Mouse (Mus musculus) ES-E14 (cell line): ENCODE data around the gene Sympk. TPM values are rescaled to one million over a fixed set of nuclear protein-coding genes. Genes with fewer than 3 reads are reported as not detected.

Experiments used
- DNase-seq: peaks from one replicate; pipeline ENCODE4 v3.0.0-alpha.2; 2013; ENCODE audit warnings: low read depth, low spot score
- H3K27ac ChIP-seq: 2 replicates; pipeline ENCODE4 v1.5.1; 2012; ENCODE audit warnings: low read depth, mild to moderate bottlenecking, low read length, moderate library complexity, mixed read lengths; ENCODE audit not compliant: poor library complexity, insufficient read depth, severe bottlenecking
- H3K36me3 ChIP-seq: 2 replicates; pipeline ENCODE4 v1.6.1; 2012; ENCODE audit warnings: mild to moderate bottlenecking, low read length, moderate library complexity, mixed read lengths; ENCODE audit not compliant: control insufficient read depth, poor library complexity, insufficient read depth, severe bottlenecking
- H3K4me1 ChIP-seq, 2 experiments: fragments of 150-350 bp in 1 of 2; sonication (generic) in 1 of 2; 2 replicates each; pipeline ENCODE4 v1.6.1; 2012; ENCODE audit warnings: low read length in 2 of 2, mild to moderate bottlenecking in 1 of 2, mixed read lengths in 1 of 2; ENCODE audit not compliant: control insufficient read depth in 2 of 2, insufficient read depth in 2 of 2, poor library complexity in 1 of 2
- H3K4me3 ChIP-seq, 2 experiments: fragments of 150-350 bp in 1 of 2; sonication (generic) in 1 of 2; 2 replicates each; pipeline ENCODE4 v1.5.1; 2012; ENCODE audit warnings: low read length in 2 of 2, low read depth in 1 of 2, mild to moderate bottlenecking in 1 of 2, mixed read lengths in 1 of 2; ENCODE audit not compliant: insufficient read depth in 1 of 2, poor library complexity in 1 of 2, severe bottlenecking in 1 of 2
- H3K9ac ChIP-seq: 2 replicates; pipeline ENCODE4 v1.6.1; 2012; ENCODE audit warnings: low read depth, mild to moderate bottlenecking, low read length, mixed read lengths; ENCODE audit not compliant: poor library complexity, insufficient read depth, severe bottlenecking
- H3K9me3 ChIP-seq: fragments of 150-350 bp; sonication (generic); 2 replicates; pipeline ENCODE4 v1.6.1; 2012; ENCODE audit warnings: low read depth, mild to moderate bottlenecking, low read length; ENCODE audit not compliant: control insufficient read depth, insufficient read depth
- CHD2 ChIP-seq: IDR thresholded peaks from 2 replicates; pipeline ENCODE4 v1.6.1; 2014; ENCODE audit warnings: mild to moderate bottlenecking, low read depth, low read length, inconsistent platforms
- HCFC1 ChIP-seq: IDR thresholded peaks from 2 replicates; pipeline ENCODE4 v1.6.1; 2012; ENCODE audit warnings: low read length, inconsistent platforms, borderline replicate concordance; ENCODE audit not compliant: insufficient read depth
- MAFK ChIP-seq: IDR thresholded peaks from 2 replicates; pipeline ENCODE4 v1.6.1; 2014; ENCODE audit warnings: mild to moderate bottlenecking, low read depth, low read length, inconsistent platforms; ENCODE audit not compliant: insufficient read depth
- ZC3H11A ChIP-seq: IDR thresholded peaks from 2 replicates; pipeline ENCODE4 v1.6.1; 2012; ENCODE audit warnings: low read depth, mild to moderate bottlenecking, inconsistent platforms, low read length, borderline replicate concordance
- ZNF384 ChIP-seq: IDR thresholded peaks from 2 replicates; pipeline ENCODE4 v1.6.1; 2012; ENCODE audit warnings: low read depth, low read length, inconsistent platforms
- in situ Hi-C, 2 experiments: fragments of 600-800 bp; cut with MboI; formaldehyde crosslinking; loops; one replicate each; pipeline ENCODE4 v1.15.1; 2025; ENCODE audit warnings: low sequenced_read_pairs in 2 of 2, inconsistent platforms in 1 of 2; ENCODE audit not compliant: unreplicated experiment in 2 of 2
- total RNA-seq: library from RNA; depleted of rRNA; stranded (reverse); fragments of 300-350 nt; gene quantifications from 2 replicates; pipeline ENCODE4 v1.2.3, GENCODE M21; 2012

Sympk gene
- total RNA-seq, 1 experiment, result 91.5 TPM

GRCm38 (mm10) chr7:19049252-19049651, 25.1 kb downstream of the Sympk start:
- no peak overlapping the region for H3K4me3 ChIP-seq
- no peak overlapping the region for H3K9ac ChIP-seq
- DNase-seq, result no peak
- in situ Hi-C loops, result no loop called here
- no peaks in the 10 kb centered on the region for H3K9me3 ChIP-seq
- H3K36me3 ChIP-seq, result peaks cover 71% of the 10 kb centered on the region
- no peak for TF ChIP-seq CHD2
- TF ChIP-seq ZC3H11A, result no peak
- no peak for TF ChIP-seq MAFK
- TF ChIP-seq HCFC1, result no peak
- no peak for TF ChIP-seq ZNF384
- peaks cover 0 to 6% of the 10 kb centered on the region in 2 experiments; a peak in 1 of 4 replicates for H3K4me1 ChIP-seq
- H3K27ac ChIP-seq, result no peak overlapping the region

GRCm38 (mm10) chr7:19050172-19050571, 26.0 kb downstream of the Sympk start:
- Histone ChIP-seq H3K4me1 (peaks cover 0 to 8% of the 10 kb centered on the region in 2 experiments; a peak in 1 of 4 replicates), H3K9ac (no peak overlapping the region), H3K36me3 (peaks cover 65% of the 10 kb centered on the region), H3K27ac (no peak overlapping the region), H3K9me3 (no peaks in the 10 kb centered on the region), H3K4me3 (no peak overlapping the region)
- DNase-seq, result no peak
- TF ChIP-seq CHD2 (no peak), MAFK (no peak), ZNF384 (no peak), HCFC1 (no peak), ZC3H11A (no peak)
- in situ Hi-C loops, result no loop called here

- TF ChIP-seq CHD2 (no peak), ZC3H11A (no peak), MAFK (no peak), ZNF384 (no peak), HCFC1 (no peak)
- in situ Hi-C loops, result no loop called here
- H3K27ac ChIP-seq, result no peak overlapping the region
- H3K9ac ChIP-seq, result no peak overlapping the region
- H3K36me3 ChIP-seq, result peaks cover 56% of the 10 kb centered on the region
- no peaks in the 10 kb centered on the region for H3K9me3 ChIP-seq
- H3K4me3 ChIP-seq, result no peak overlapping the region
- no peak for DNase-seq
- H3K4me1 ChIP-seq, result peaks cover 0 to 8% of the 10 kb centered on the region in 2 experiments; a peak in 1 of 4 replicates
These were observed 27.0 kb downstream of the Sympk start for GRCm38 (mm10) chr7:19051161-19051560.

DNA sequence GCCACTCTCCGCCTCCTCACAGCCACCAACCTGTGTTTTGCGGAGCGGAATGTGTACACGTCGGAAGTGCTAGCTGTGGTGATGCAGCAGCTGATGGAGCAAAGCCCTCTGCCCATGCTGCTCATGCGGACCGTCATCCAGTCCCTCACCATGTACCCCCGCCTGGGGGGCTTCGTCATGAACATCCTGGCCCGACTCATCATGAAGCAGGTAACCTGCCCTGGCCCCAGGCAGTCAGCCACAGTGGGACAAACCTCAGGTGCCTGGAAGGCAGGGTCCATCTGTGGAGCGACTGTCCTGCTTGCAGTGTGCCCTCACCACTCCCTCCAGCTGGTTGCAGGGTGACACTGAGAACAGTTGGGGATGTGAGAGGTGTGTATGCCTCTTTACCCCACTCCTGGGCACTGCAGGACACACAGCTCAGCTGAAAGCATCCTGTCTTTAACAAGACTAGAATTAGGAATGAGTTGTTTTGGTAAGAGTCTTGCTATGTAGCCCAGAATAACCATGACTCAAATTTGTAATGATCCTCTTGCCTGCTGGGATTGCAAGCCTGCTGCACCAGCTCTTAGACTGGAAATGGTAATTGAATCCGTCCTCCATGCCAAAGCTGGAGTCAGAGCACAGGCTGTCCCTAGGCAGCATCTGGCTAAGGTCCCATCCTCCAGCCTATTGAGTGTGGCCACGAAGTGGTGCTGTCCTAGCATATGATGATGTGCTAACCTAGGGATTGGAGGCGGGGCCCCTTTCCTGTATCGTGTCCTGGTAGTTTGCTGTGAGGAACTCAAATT, 28.4 kb downstream of the Sympk start:
- in situ Hi-C loops, result no loop called here
- H3K36me3 ChIP-seq, result peaks cover 43% of the 10 kb centered on the region
- H3K27ac ChIP-seq, result no peak overlapping the region
- H3K9ac ChIP-seq, result no peak overlapping the region
- H3K4me1 ChIP-seq, result peaks cover 0 to 8% of the 10 kb centered on the region in 2 experiments; a peak in 1 of 4 replicates
- TF ChIP-seq ZC3H11A (no peak), HCFC1 (no peak), CHD2 (no peak), ZNF384 (no peak)
- H3K9me3 ChIP-seq, result no peaks in the 10 kb centered on the region
- H3K4me3 ChIP-seq, result no peak overlapping the region
- no peak for DNase-seq
